Mouse (Mus musculus) thymus, adult 2 months (tissue): ENCODE measurements around the gene Isy1. TPM values are rescaled to one million over a fixed set of nuclear protein-coding genes. Genes with fewer than 3 reads are reported as not detected.

Experiments
- DNase-seq: peaks from one replicate; pipeline ENCODE4 v3.0.0; 2021
- H3K27ac ChIP-seq: fragments of 200-500 bp; 2 replicates; pipeline ENCODE4 v1.5.1; 2012; ENCODE audit warnings: low read length, control low read depth; ENCODE audit not compliant: control insufficient read depth, insufficient read depth
- H3K27me3 ChIP-seq: fragments of 200-500 bp; 2 replicates; pipeline ENCODE4 v1.6.1; 2012; ENCODE audit warnings: mild to moderate bottlenecking, low read length, moderate library complexity, mixed read lengths; ENCODE audit not compliant: control insufficient read depth, insufficient read depth
- H3K36me3 ChIP-seq: fragments of 200-500 bp; 2 replicates; pipeline ENCODE4 v1.6.1; 2012; ENCODE audit warnings: mild to moderate bottlenecking, low read length, moderate library complexity; ENCODE audit not compliant: control insufficient read depth, insufficient read depth
- H3K4me1 ChIP-seq: fragments of 200-500 bp; replicated peaks from 2 replicates; pipeline ENCODE4 v1.6.1; 2012; ENCODE audit warnings: low read length; ENCODE audit not compliant: control insufficient read depth, insufficient read depth
- H3K4me3 ChIP-seq: fragments of 200-500 bp; 2 replicates; pipeline ENCODE4 v1.5.1; 2012; ENCODE audit warnings: mild to moderate bottlenecking, low read length, control low read depth, moderate library complexity; ENCODE audit not compliant: control insufficient read depth, insufficient read depth
- CTCF ChIP-seq: fragments of 200-500 bp; IDR thresholded peaks from 2 replicates; pipeline ENCODE4 v1.5.1; 2012; ENCODE audit warnings: mild to moderate bottlenecking, control low read depth, low read length, moderate library complexity, borderline replicate concordance; ENCODE audit not compliant: control insufficient read depth, poor library complexity, insufficient read depth; ENCODE audit errors: extremely low read depth
- POLR2A ChIP-seq: fragments of 200-500 bp; IDR thresholded peaks from 2 replicates; pipeline ENCODE4 v1.6.1; 2012; ENCODE audit warnings: mild to moderate bottlenecking, low read length, control low read depth, moderate library complexity; ENCODE audit not compliant: control insufficient read depth, poor library complexity, insufficient read depth; ENCODE audit errors: extremely low read depth
- WGBS: fragments of 180-500 bp; shearing (Covaris S2); methylation state at CpG from one replicate; pipeline ENCODE4 v1.1.7; 2018; 5-methylcytosine and 5-hydroxymethylcytosine counted together
- polyA plus RNA-seq: library from polyadenylated mRNA; depleted of rRNA; stranded (reverse); fragments of >200 nt; gene quantifications from 2 replicates; pipeline ENCODE4 v1.2.3, GENCODE M21; 2012

Isy1 gene
- polyA plus RNA-seq, 1 experiment, result 51.1 TPM

GRCm38 (mm10) chr6:87806857-87807256, 31.7 kb downstream of the Isy1 start:
- no peak for DNase-seq
- H3K36me3 ChIP-seq, result no peaks in the 10 kb centered on the region
- no peak overlapping the region for H3K27ac ChIP-seq

GRCm38 (mm10) chr6:87806028-87806427, 32.6 kb downstream of the Isy1 start:
- TF ChIP-seq POLR2A (no peak), CTCF (no peak)
- Histone ChIP-seq H3K27me3 (no peaks in the 10 kb centered on the region), H3K27ac (no peak overlapping the region), H3K36me3 (no peaks in the 10 kb centered on the region), H3K4me3 (no peak overlapping the region), H3K4me1 (peaks cover 11% of the 10 kb centered on the region)
- 46% methylated on average over 2 of the region's 2 CpGs for WGBS
- no peak for DNase-seq

More at GRCm38 (mm10) chr6:87806857-87807256, 31.7 kb downstream of the Isy1 start:
- no peak overlapping the region for H3K4me3 ChIP-seq
- no peak for TF ChIP-seq CTCF
- no peak for TF ChIP-seq POLR2A
- H3K27me3 ChIP-seq, result no peaks in the 10 kb centered on the region
- H3K4me1 ChIP-seq, result peaks cover 11% of the 10 kb centered on the region
- WGBS, result 47% methylated on average over 2 of the region's 2 CpGs

GRCm38 (mm10) chr6:87805448-87805847, 33.1 kb downstream of the Isy1 start:
- Histone ChIP-seq H3K27me3 (no peaks in the 10 kb centered on the region), H3K4me1 (peaks cover 11% of the 10 kb centered on the region), H3K36me3 (no peaks in the 10 kb centered on the region), H3K27ac (no peak overlapping the region), H3K4me3 (no peak overlapping the region)
- TF ChIP-seq CTCF (no peak), POLR2A (no peak)
- no peak for DNase-seq
- 94% methylated on average over 7 of the region's 7 CpGs for WGBS

GRCm38 (mm10) chr6:87804886-87805285, 33.7 kb downstream of the Isy1 start:
- Histone ChIP-seq H3K27ac (no peak overlapping the region), H3K4me1 (peaks cover 7% of the 10 kb centered on the region; the same call in 1 of the 2 replicates), H3K36me3 (no peaks in the 10 kb centered on the region), H3K4me3 (no peak overlapping the region), H3K27me3 (no peaks in the 10 kb centered on the region)
- 94% methylated on average over 7 of the region's 7 CpGs for WGBS
- TF ChIP-seq POLR2A (no peak), CTCF (no peak)
- DNase-seq, result no peak

- H3K4me3 ChIP-seq, result no peak overlapping the region
- H3K36me3 ChIP-seq, result no peaks in the 10 kb centered on the region
- no peak overlapping the region for H3K27ac ChIP-seq
- WGBS, result 82% methylated on average over 1 of the region's 1 CpGs
- TF ChIP-seq POLR2A (no peak), CTCF (no peak)
- H3K4me1 ChIP-seq, result no peaks in the 10 kb centered on the region; the same call in 1 of the 2 replicates
- no peaks in the 10 kb centered on the region for H3K27me3 ChIP-seq
- no peak for DNase-seq
Measured at GRCm38 (mm10) chr6:87804036-87804435, 34.6 kb downstream of the Isy1 start.

GRCm38 (mm10) chr6:87802462-87802861, 36.1 kb downstream of the Isy1 start:
- H3K27ac ChIP-seq, result no peak overlapping the region
- 91% methylated on average over 7 of the region's 7 CpGs for WGBS
- no peaks in the 10 kb centered on the region; the same call in 1 of the 2 replicates for H3K4me1 ChIP-seq
- DNase-seq, result no peak
- H3K4me3 ChIP-seq, result no peak overlapping the region
- TF ChIP-seq POLR2A, result no peak
- TF ChIP-seq CTCF, result no peak
- H3K27me3 ChIP-seq, result no peaks in the 10 kb centered on the region
- no peaks in the 10 kb centered on the region for H3K36me3 ChIP-seq

- no peak for DNase-seq
- WGBS, result 94% methylated on average over 6 of the region's 6 CpGs
- no peaks in the 10 kb centered on the region for H3K27me3 ChIP-seq
Measured at GRCm38 (mm10) chr6:87799576-87799975, 39.0 kb downstream of the Isy1 start.

More at GRCm38 (mm10) chr6:87799576-87799975, 39.0 kb downstream of the Isy1 start:
- Histone ChIP-seq H3K27ac (no peak overlapping the region), H3K4me1 (no peaks in the 10 kb centered on the region), H3K4me3 (no peak overlapping the region), H3K36me3 (no peaks in the 10 kb centered on the region)
- TF ChIP-seq POLR2A, result no peak
- no peak for TF ChIP-seq CTCF
